Mouse (Mus musculus): ENCODE measurements around the gene Dcaf11.

Dcaf11 gene

GRCm38 (mm10) chr14:55559799-55560201 lies at the start of gene Dcaf11:
Gene Dcaf11, plus strand, starts transcription at chr14:55560006.
- ATAC-seq (ENCODE audit: low TSS enrichment), result peak; percentile 77

GRCm38 (mm10) chr14:55510125-55510731 lies 49.6 kb upstream of the Dcaf11 start, which contains the start of gene Cpne6:
Gene Cpne6, plus strand, starts transcription at chr14:55510445.
- ATAC-seq (ENCODE audit: low TSS enrichment), result peak; percentile 56

DNA sequence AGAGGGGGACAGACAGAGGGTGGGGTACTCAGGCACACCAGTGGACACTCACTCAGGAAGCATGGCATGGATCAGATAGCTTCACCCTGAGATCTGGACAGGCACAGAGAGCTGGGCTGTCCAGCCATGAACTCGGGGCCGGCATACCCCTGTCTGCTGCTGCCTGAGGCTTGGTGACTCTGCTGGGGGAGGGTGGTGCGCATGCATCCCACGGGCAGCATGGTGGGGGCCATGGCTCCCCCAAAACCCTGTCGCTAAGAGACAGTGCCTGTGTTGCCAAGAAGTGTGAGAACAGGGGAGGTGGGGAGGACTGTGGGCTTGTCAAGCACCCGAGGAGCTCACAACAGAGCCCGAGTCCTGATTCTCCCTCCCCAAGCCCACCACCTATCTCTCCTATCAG lies 48.8 kb upstream of the Dcaf11 start:
- ATAC-seq (ENCODE audit: low TSS enrichment), result peak; percentile 60

DNA sequence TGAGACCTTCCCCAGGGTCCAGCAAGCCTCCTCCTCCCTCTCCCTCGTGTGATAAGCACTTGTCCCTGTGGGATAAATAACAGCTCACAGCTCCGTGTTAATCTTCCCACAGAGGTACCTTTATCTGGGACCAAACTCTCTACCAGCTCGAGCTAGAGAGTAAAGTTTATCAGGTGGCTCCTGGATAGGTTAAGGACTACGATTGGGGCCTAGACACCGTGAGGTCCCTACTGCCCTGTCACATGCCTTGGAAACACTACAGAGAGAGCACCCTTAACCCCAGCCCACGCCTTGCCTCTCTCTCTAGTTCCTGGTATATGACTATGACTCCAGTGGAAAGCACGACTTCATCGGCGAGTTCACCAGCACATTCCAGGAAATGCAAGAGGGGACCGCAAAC lies 45.9 kb upstream of the Dcaf11 start:
- ATAC-seq (ENCODE audit: low TSS enrichment), result no peak

DNA sequence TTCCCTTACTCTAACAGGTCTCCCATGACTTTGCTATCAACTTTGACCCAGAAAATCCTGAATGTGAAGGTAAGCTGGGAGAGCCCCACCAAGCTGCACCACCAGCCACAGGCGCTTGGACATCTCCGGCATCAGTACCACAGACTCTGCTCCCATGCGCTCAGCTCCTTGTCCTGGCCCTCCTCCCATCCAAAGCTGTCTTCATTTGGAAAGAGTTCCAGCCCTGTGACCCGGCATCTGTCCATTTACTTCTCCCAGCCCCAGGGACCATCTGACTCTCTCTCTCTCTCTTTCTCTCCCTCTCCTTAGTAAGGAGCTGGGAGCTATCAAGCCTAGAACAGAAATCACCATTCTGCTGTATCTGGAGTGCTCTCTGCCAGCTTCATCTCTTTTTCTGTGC lies 44.0 kb upstream of the Dcaf11 start:
- no peak for ATAC-seq (ENCODE audit: low TSS enrichment)

DNA sequence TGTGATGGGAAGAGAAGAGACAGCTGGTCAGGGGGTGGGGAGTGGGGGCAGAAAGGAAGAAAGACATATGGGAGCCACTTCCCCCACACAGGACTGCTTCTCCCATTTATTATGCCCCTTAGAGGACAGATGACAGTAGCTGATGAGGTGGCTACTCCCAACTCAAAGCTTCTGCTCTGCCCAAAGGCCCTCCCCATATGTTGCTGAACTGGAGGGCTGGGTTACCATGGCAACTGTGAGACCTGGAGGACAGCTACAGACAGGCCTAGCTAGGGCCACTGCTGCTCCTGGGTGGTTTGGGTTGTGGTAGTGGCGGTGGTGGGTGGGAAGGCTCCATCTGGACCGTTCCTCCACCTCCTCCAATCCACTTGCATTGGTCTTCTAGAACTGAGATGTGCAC lies 40.9 kb upstream of the Dcaf11 start:
- peak; percentile 68 for ATAC-seq (ENCODE audit: low TSS enrichment)

DNA sequence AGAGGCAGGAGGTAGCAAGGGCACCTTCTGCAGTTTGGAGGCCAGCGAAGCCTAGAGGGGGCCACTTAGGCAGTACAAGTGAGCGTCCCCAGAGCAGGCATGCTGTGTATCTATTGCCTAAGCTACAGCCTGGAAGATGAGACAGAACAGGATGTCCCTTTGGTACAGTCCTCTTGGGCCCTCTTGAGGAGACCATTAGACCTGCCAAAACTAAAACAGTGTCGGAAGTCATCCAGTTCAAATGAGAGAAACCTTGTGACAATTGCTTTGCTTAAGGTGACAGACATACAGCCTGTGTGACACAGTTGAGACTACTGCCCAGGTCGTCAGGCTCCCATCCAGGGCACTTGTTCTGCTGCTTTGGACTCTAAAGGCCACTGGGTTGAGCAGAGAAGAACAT lies 40.2 kb upstream of the Dcaf11 start:
- 0 out of 2 replicates have a peak, but pooled peaks have one; percentile 11 for ATAC-seq (ENCODE audit: low TSS enrichment)

DNA sequence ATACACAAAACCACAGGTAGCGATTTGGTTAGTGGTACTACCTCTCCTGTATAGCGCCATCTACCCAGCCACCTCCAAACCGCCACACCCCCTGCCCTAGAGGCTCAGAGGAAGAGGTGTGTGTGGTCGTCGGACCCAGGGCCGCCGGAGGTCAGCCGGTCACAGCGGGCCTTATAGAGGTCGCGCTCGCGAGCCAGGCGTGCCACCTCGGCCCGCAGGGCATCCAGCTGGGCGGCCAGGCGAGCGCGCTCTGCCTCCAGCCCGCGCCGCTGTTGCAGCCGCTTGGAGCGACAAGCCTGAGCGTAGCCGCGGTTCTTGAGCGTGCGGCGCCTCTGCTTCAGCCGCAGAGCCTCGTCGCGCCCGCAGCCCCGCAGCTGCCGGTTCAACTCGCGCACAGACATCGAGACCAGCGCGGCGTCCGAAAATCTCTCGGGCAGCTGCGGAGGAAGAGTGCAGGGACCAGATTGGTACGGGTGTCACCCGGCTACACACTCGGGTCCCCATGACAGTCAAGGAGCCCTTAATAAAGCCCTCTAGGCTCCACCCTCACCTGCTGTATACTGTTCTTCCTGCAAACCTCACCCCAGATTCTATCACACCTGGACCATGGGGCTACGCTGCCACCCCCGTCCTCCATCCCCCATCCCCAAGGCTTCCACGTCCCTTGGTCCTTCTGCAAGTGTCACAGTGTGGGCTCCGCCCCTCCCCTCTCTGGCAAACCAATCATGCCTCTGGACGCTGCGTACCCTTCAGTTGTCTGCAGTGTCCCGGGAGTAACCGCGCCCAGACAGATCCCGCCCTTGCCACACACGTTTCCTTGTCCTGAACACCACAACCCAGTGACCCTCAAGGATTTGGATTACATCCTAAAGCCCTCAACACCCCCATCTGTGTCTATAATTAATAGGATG lies 39.1 kb upstream of the Dcaf11 start:
- ATAC-seq (ENCODE audit: low TSS enrichment), result peak; percentile 41

GRCm38 (mm10) chr14:55524062-55524461 lies 35.7 kb upstream of the Dcaf11 start:
- no peak for ATAC-seq (ENCODE audit: low TSS enrichment)

DNA sequence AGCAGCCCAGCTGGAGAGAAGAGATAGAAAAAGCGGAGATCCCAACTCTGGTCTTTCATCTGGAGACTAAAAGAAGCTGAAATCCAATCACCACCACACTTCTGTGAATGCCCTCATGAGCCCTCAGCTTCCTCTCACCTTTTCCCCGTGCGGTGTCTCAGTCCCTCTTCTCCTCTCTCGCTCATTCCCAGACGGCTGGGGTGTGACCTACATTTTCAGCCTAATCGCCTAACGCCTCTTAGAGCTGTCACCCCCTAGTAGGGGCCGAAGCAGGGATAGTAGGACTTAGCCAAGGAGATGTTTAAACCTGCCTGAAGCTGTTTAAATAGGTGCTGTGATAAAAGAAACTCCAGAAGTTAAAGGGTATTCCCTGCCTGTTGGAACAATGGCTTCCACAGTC lies 35.0 kb upstream of the Dcaf11 start, which contains the start of gene Nrl:
Gene Nrl (minus strand): TSS at position 197 of the 400 bp plus-strand sequence.
- ATAC-seq (ENCODE audit: low TSS enrichment), result no peak

DNA sequence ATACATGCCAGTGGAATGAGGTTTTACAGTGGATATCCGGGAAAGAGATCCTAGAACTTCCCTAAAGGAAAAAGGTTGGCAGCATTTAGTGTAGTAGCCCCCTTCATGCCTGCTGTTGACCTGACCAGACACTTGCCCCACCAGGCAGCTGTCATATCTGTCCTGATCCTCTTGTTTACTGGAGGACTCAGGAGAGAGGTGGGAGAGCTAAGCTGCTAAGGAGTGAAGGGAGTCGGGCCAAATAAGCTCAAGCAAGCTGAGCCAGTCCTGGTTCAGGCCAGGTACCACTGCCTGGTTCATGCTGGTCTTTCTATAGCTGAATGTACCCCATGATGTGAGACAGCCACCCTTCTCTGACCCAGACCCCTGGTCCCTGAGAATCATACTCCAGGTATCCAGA lies 33.1 kb upstream of the Dcaf11 start:
- no peak for ATAC-seq (ENCODE audit: low TSS enrichment)

DNA sequence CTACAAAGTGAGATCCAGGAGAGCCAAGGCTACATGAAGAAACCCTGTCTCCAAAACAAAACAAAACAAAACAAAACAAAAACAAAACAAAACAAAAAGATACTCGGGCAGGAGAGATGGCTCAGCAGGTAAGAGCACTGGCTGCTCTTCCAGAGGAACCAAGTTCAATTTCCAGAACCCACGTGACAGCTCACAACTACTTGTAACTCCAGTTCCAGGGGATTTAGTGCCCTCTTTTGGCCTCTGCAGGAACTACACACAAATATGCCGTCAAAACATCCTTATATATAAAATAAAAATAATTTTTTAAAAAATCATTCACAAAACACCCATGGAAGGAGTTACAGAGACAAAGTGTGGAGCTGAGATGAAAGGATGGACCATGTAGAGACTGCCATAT lies 31.9 kb upstream of the Dcaf11 start:
- ATAC-seq (ENCODE audit: low TSS enrichment), result no peak

DNA sequence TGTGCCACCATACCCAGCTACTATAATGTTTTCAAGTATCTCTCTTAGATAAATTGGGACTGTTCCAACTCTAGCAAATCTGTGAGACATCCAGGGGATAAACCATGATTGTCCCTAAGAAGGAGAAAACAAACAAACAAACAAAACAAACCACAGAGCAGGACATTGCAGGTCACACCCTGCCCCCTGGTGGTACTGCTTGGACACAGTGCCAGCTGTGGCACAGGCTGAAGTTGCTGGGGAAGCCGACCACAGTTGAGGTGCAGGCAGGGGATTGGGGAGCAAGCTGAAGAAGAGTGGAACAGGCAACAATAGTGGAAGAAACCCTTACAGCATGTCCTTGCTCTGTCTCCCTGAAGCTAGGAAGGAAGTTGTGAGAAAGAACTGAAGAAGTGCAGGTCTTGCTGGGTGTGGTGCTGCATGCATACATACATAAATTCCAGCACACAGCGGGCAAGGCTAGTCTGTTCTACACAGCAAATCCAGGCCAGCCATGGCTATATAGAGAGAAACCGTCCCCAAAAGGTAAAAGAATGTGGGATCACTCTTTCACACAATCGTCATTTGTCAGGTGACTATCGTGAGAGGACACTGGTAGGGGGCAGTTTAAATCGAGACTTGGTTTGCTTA lies 23.6 kb upstream of the Dcaf11 start:
- ATAC-seq (ENCODE audit: low TSS enrichment), result no peak

DNA sequence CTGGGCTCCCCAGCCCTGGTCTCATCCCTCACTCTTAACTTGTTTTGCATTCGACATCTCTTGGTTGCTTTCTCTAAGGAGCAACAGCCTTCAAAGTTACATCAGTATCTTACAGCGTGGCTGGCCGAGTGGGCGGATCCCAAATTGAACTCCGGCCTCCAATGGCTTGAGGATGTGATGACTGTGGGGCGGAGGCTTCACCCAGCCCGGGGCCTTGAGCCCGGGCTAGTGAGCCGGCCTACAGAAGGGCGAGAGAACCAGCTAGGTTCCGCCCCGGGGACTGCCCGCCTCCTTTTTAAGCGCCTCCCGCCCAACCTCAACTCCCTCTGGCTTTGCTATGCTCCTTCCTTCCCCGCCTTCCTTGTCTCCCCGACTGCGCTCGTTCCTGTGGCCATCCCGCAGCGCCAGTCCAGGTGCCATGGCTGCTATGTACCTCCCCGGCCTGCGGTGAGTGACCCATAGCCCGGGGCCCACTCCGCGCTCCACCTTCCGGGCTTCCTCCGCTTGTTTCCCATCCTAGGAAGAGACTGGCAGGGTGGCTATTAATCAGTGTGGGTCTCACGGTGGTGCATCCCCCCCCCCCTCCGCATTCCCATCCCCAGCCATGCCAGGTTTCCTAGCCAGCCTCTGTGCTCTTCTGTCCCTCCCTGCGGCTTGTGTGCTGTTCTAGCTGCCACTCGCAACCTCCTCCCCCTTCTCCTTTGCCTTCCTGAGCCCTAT lies 19.6 kb upstream of the Dcaf11 start, which contains the start of gene Pck2:
Gene Pck2 (plus strand): TSS at position 200 of the 720 bp plus-strand sequence.
- peak; percentile 83 for ATAC-seq (ENCODE audit: low TSS enrichment)

GRCm38 (mm10) chr14:55540787-55541321 lies 19.0 kb upstream of the Dcaf11 start:
- peak; percentile 45 for ATAC-seq (ENCODE audit: low TSS enrichment)

DNA sequence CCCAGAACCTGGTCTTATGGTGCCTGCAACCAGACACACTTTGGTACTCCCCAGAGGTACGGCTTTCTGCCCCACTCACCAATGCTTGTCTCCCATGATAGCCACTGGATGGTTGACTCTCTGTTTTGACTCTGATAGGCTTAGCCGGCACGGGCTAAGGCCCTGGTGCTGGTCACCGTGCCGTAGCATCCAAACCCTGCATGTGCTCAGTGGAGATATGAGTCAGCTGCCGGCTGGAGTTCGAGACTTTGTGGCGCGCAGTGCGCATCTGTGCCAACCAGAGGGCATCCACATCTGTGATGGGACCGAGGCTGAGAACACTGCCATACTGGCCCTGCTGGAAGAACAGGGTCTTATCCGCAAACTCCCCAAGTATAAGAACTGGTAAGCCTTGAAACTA lies 17.5 kb upstream of the Dcaf11 start:
- ATAC-seq (ENCODE audit: low TSS enrichment), result no peak

- ATAC-seq (ENCODE audit: low TSS enrichment), result no peak
These were observed 15.5 kb upstream of the Dcaf11 start for GRCm38 (mm10) chr14:55544334-55544733.

GRCm38 (mm10) chr14:55550191-55550590 lies 9.6 kb upstream of the Dcaf11 start:
- ATAC-seq (ENCODE audit: low TSS enrichment), result no peak

GRCm38 (mm10) chr14:55551347-55551746 lies 8.5 kb upstream of the Dcaf11 start:
- ATAC-seq (ENCODE audit: low TSS enrichment), result no peak

DNA sequence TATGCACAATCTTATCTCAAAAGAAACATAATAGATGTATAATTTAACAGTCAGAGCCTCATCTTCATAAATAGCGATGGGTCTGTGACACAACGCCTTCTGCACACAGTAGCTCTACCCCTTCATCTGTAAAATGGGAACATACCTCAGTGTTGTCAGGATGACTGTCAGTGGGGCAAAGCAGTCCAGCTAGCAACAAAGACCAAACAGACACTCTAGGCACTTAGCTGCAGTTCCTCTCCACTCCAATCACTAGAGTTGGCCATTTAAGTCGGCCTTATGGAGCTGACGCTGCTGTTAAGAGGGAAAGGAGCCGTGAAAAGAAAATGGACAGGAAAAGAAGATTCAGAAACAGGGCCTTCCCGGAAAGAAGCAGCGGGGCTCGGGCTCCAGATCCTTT lies 8.0 kb upstream of the Dcaf11 start:
- no peak for ATAC-seq (ENCODE audit: low TSS enrichment)

- ATAC-seq (ENCODE audit: low TSS enrichment), result no peak
These were observed 5.2 kb upstream of the Dcaf11 start for GRCm38 (mm10) chr14:55554635-55555034.

- no peak for ATAC-seq (ENCODE audit: low TSS enrichment)
These were observed 4.0 kb upstream of the Dcaf11 start for GRCm38 (mm10) chr14:55555788-55556187.

All from frontal cortex, adult (tissue).